10 mouse cellular contexts compared by ENCODE assay signal in genomic region chr12:44437046-44437827, GRCm38 (mm10).
DNase-seq lines count a peak whose midpoint lies in the region; ATAC-seq lines count a peak whose summit lies in the region.
"Had no signal": no experiment of that assay in that cellular context is flagged by ENCODE, and none has a peak within 500 bp of the region (broad histone marks: within the 10 kb centered on the region; RNA-seq: fewer than 3 reads in every experiment).

No protein-coding gene starts in this region.

- H3K4me1 ChIP-seq in forebrain, embryonic 14.5 days (ENCODE audit: control insufficient read depth, insufficient read depth, low read length): peaks cover 20% of the 10 kb centered on the region
- peaks cover 59% of the 10 kb centered on the region for H3K4me1 ChIP-seq in midbrain, embryonic 13.5 days (replicated peaks)
- peaks cover 24% of the 10 kb centered on the region for H3K4me1 ChIP-seq in limb, embryonic 10.5 days

- H3K36me3 ChIP-seq in forebrain, embryonic 14.5 days (ENCODE audit: control insufficient read depth, insufficient read depth, low read length): no peaks in the 10 kb centered on the region
- H3K36me3 ChIP-seq in midbrain, embryonic 13.5 days: no peaks in the 10 kb centered on the region
- no peaks in the 10 kb centered on the region for H3K36me3 ChIP-seq in limb, embryonic 10.5 days

- H3K9me3 ChIP-seq in forebrain, embryonic 14.5 days (replicated peaks; ENCODE audit: control insufficient read depth, low read length): no peaks in the 10 kb centered on the region
- no peaks in the 10 kb centered on the region for H3K9me3 ChIP-seq in midbrain, embryonic 13.5 days
- no peaks in the 10 kb centered on the region for H3K9me3 ChIP-seq in limb, embryonic 10.5 days (replicated peaks)

- peak overlapping the region; percentile 40; the same call in 1 of the 2 replicates for H3K27ac ChIP-seq in forebrain, embryonic 14.5 days (ENCODE audit: low read depth, low read length)
- peak overlapping the region; percentile 66 for H3K27ac ChIP-seq in midbrain, embryonic 13.5 days
- no peak overlapping the region for H3K27ac ChIP-seq in limb, embryonic 10.5 days

- H3K4me2 ChIP-seq in forebrain, embryonic 14.5 days (ENCODE audit: low read length): peak overlapping the region; percentile 37
- H3K4me2 ChIP-seq in midbrain, embryonic 13.5 days (replicated peaks): peak overlapping the region; percentile 35
- H3K4me2 ChIP-seq: lung, embryonic 14.5 days had no signal

- DNase-seq in brain, adult 2 months (ENCODE audit: low read depth, low spot score): peak; percentile 39
- DNase-seq in cerebellum, postnatal 10 days: peak; percentile 69 to 78
- peak; percentile 79 for DNase-seq in forebrain, embryonic 14.5 days (ENCODE audit: low spot score)
- no peak for DNase-seq in limb, embryonic 10.5 days (ENCODE audit: low spot score)
- no peak for DNase-seq in frontal cortex, postnatal 14 days (ENCODE audit: low spot score in 2 of 2)
- no peak for DNase-seq in frontal cortex, adult 2 months (ENCODE audit: extremely low spot score in 1 of 2, low spot score in 1 of 2)
- DNase-seq: lung, embryonic 14.5 days had no signal

- ATAC-seq in forebrain, embryonic 14.5 days: peak; percentile 87
- ATAC-seq in midbrain, embryonic 13.5 days: peak; percentile 82
- ATAC-seq in CD4-positive, CD25-positive, alpha-beta regulatory T cell, adult 4 months: no peak
- ATAC-seq: intestine, embryonic 16.5 days had no signal

- WGBS in forebrain, embryonic 14.5 days: 5% methylated on average over 13 of the region's 13 CpGs
- 12% methylated on average over 13 of the region's 13 CpGs for WGBS in midbrain, embryonic 13.5 days
- WGBS in limb, embryonic 10.5 days: 80% methylated on average over 13 of the region's 13 CpGs

- no peak overlapping the region for H3K9ac ChIP-seq in forebrain, embryonic 14.5 days (ENCODE audit: low read length)
- H3K9ac ChIP-seq in midbrain, embryonic 13.5 days (replicated peaks): peak overlapping the region; percentile 19; the same call in 1 of the 2 replicates
- H3K9ac ChIP-seq: lung, embryonic 14.5 days had no signal

- H3K27me3 ChIP-seq in forebrain, embryonic 14.5 days (replicated peaks; ENCODE audit: control insufficient read depth, insufficient read depth, low read length): no peaks in the 10 kb centered on the region
- H3K27me3 ChIP-seq in midbrain, embryonic 13.5 days: no peaks in the 10 kb centered on the region
- no peaks in the 10 kb centered on the region for H3K27me3 ChIP-seq in limb, embryonic 10.5 days (ENCODE audit: low read depth, poor library complexity, severe bottlenecking)

- no peak overlapping the region for H3K4me3 ChIP-seq in forebrain, embryonic 14.5 days (ENCODE audit: low read depth, low read length)
- peak overlapping the region; percentile 5; the same call in 1 of the 2 replicates for H3K4me3 ChIP-seq in midbrain, embryonic 13.5 days (replicated peaks)
- H3K4me3 ChIP-seq in limb, embryonic 10.5 days: no peak overlapping the region

Comparison
In these comparisons a context has a peak if more than half of its experiments do, and no peak if none do; other contexts are left out.
1. DNase-seq: peak in brain, adult 2 months (single experiment), cerebellum, postnatal 10 days (2 of 2) and forebrain, embryonic 14.5 days (single experiment); none in limb, embryonic 10.5 days (single experiment), frontal cortex, postnatal 14 days (0 of 2) and frontal cortex, adult 2 months (0 of 2).